In the genomic region with DNA sequence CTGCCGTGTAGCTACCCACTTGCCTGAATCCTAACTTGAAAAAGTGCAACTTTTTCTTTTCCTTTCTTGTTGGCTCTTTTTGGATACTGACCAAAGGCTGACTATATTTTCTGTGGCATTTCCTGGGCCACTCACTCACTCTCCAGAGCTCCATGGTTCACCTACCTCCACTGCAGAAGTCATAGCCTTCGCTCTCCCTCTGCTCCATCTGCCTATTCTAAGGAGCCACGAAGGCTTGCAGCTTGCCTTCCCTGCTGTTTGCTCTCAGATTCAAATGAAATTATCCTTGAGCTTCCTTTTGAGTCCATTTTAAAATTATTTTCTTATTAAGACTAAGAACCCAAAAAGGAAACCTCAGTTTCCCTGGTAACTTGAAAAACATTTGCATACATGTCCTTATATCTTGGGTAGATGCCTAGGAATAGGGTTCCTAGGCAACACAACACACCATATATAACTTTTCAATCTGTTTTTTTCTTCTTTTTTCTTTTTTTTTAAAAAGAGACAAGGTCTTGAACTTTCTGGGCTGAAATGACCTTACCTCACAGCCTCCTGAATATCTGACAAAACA, we compare ENCODE assay signal across 32 mouse cellular contexts. TPM values are rescaled to one million over a fixed set of nuclear protein-coding genes. Genes with fewer than 3 reads are reported as not detected.
DNase-seq lines count a peak whose midpoint lies in the region; ATAC-seq and TF ChIP-seq lines count a peak whose summit lies in the region.
"Had no signal": no experiment of that assay in that cellular context is flagged by ENCODE, and none has a peak within 500 bp of the region (broad histone marks: within the 10 kb centered on the region; RNA-seq: fewer than 3 reads in every experiment).

No protein-coding gene starts in this region.

- no peak for DNase-seq in forebrain, postnatal 0 days
- no peak for DNase-seq in forebrain, embryonic 14.5 days (ENCODE audit: low spot score)
- no peak for DNase-seq in heart, adult 9 months (ENCODE audit: low spot score in 2 of 2)
- DNase-seq in left cerebral cortex, adult 2 months (ENCODE audit: extremely low spot score in 1 of 2, low spot score in 2 of 2): no peak
- DNase-seq in left cerebral cortex, adult 18-20 months (ENCODE audit: low spot score in 2 of 2): no peak
- DNase-seq in telencephalon, adult 2 months (ENCODE audit: low read depth, low spot score): peak; percentile 65
- DNase-seq in gastrocnemius, adult 2 months: no peak
- DNase-seq: adrenal gland, adult 8-10 months; adrenal gland, postnatal 25 days; cerebellum, adult 18-20 months; cerebellum, adult 9-10 months; cerebellum, postnatal 14 days; gastrocnemius, postnatal 10 days; gastrocnemius, postnatal 36 days; heart, postnatal 10 days; heart, postnatal 36 days; kidney, adult 18-20 months had no signal

- 84% methylated on average over 3 of the region's 3 CpGs for WGBS in forebrain, postnatal 0 days
- WGBS in forebrain, embryonic 14.5 days: 90% methylated on average over 3 of the region's 3 CpGs
- 88% methylated on average over 3 of the region's 3 CpGs for WGBS in heart, embryonic 13.5 days

- no peak overlapping the region for H3K4me3 ChIP-seq in forebrain, postnatal 0 days (ENCODE audit: low read depth, low read length)
- H3K4me3 ChIP-seq in forebrain, embryonic 14.5 days (ENCODE audit: low read depth, low read length): no peak overlapping the region
- no peak overlapping the region for H3K4me3 ChIP-seq in heart, embryonic 13.5 days
- H3K4me3 ChIP-seq in left cerebral cortex, adult 2 months: no peak overlapping the region
- no peak overlapping the region for H3K4me3 ChIP-seq in gastrocnemius, adult 2 months
- H3K4me3 ChIP-seq: embryonic facial prominence, embryonic 12.5 days; embryonic facial prominence, embryonic 15.5 days; forebrain, embryonic 15.5 days; heart, embryonic 12.5 days; hindbrain, embryonic 10.5 days; hindbrain, embryonic 13.5 days had no signal

- H3K4me1 ChIP-seq in forebrain, postnatal 0 days (ENCODE audit: insufficient read depth): no peaks in the 10 kb centered on the region
- no peaks in the 10 kb centered on the region for H3K4me1 ChIP-seq in forebrain, embryonic 14.5 days (ENCODE audit: control insufficient read depth, insufficient read depth, low read length)
- H3K4me1 ChIP-seq in heart, embryonic 13.5 days: peaks cover 19% of the 10 kb centered on the region
- H3K4me1 ChIP-seq: embryonic facial prominence, embryonic 15.5 days; forebrain, embryonic 15.5 days; hindbrain, embryonic 13.5 days had no signal

- H3K27ac ChIP-seq in forebrain, postnatal 0 days (ENCODE audit: low read depth, low read length): no peak overlapping the region; the same call in 1 of the 2 replicates
- H3K27ac ChIP-seq in forebrain, embryonic 14.5 days (ENCODE audit: low read depth, low read length): no peak overlapping the region
- H3K27ac ChIP-seq in heart, embryonic 13.5 days (replicated peaks): 0 out of 2 replicates have a peak overlapping the region, but pooled peaks have one; percentile 63
- peak overlapping the region; percentile 70 for H3K27ac ChIP-seq in left cerebral cortex, adult 2 months
- no peak overlapping the region for H3K27ac ChIP-seq in gastrocnemius, adult 2 months
- H3K27ac ChIP-seq: embryonic facial prominence, embryonic 12.5 days; embryonic facial prominence, embryonic 15.5 days; forebrain, embryonic 15.5 days; hindbrain, embryonic 10.5 days; hindbrain, embryonic 13.5 days had no signal

- no peaks in the 10 kb centered on the region for H3K27me3 ChIP-seq in forebrain, postnatal 0 days (ENCODE audit: insufficient read depth, low read length)
- H3K27me3 ChIP-seq in forebrain, embryonic 14.5 days (replicated peaks; ENCODE audit: control insufficient read depth, insufficient read depth, low read length): no peaks in the 10 kb centered on the region
- no peaks in the 10 kb centered on the region for H3K27me3 ChIP-seq in heart, embryonic 13.5 days (replicated peaks)
- H3K27me3 ChIP-seq: embryonic facial prominence, embryonic 12.5 days; embryonic facial prominence, embryonic 15.5 days; forebrain, embryonic 15.5 days; heart, embryonic 12.5 days; hindbrain, embryonic 13.5 days had no signal

- intact Hi-C loops in left cerebral cortex, adult 2 months (cut with DNase I): no loop called here
- intact Hi-C loops in gastrocnemius, adult 2 months (cut with DNase I): no loop called here

- no peak overlapping the region for H3K4me2 ChIP-seq in forebrain, postnatal 0 days (ENCODE audit: low read depth)
- H3K4me2 ChIP-seq in forebrain, embryonic 14.5 days (ENCODE audit: low read length): no peak overlapping the region
- H3K4me2 ChIP-seq in heart, embryonic 13.5 days: no peak overlapping the region
- H3K4me2 ChIP-seq: embryonic facial prominence, embryonic 12.5 days; embryonic facial prominence, embryonic 15.5 days; forebrain, embryonic 15.5 days; heart, embryonic 12.5 days; hindbrain, embryonic 13.5 days had no signal

- H3K36me3 ChIP-seq in forebrain, postnatal 0 days (ENCODE audit: insufficient read depth): no peaks in the 10 kb centered on the region
- H3K36me3 ChIP-seq in forebrain, embryonic 14.5 days (ENCODE audit: control insufficient read depth, insufficient read depth, low read length): no peaks in the 10 kb centered on the region
- no peaks in the 10 kb centered on the region for H3K36me3 ChIP-seq in heart, embryonic 13.5 days
- H3K36me3 ChIP-seq: embryonic facial prominence, embryonic 12.5 days; embryonic facial prominence, embryonic 15.5 days; forebrain, embryonic 15.5 days; heart, embryonic 12.5 days; hindbrain, embryonic 10.5 days; hindbrain, embryonic 13.5 days had no signal

- no peak for TF ChIP-seq CTCF in forebrain, postnatal 0 days (IDR thresholded peaks at IDR 0.05; ENCODE audit: low read depth)
- no peak for TF ChIP-seq CTCF in left cerebral cortex, adult 2 months (IDR thresholded peaks at IDR 0.05)
- no peak for TF ChIP-seq CTCF in gastrocnemius, adult 2 months (IDR thresholded peaks at IDR 0.05)

- ATAC-seq in forebrain, postnatal 0 days: peak; percentile 53; the same call in 1 of the 2 replicates
- no peak for ATAC-seq in forebrain, embryonic 14.5 days
- no peak for ATAC-seq in heart, embryonic 13.5 days (ENCODE audit: extremely low read depth, insufficient number of reproducible peaks, low FRiP score, low TSS enrichment)
- ATAC-seq: activated CD4-positive, CD25-positive, alpha-beta regulatory T cell, adult 4 months; hindbrain, embryonic 16.5 days; inflammation-experienced regulatory T-cells, adult 6 months; intestine, embryonic 16.5 days had no signal

- no peak overlapping the region for H3K9ac ChIP-seq in forebrain, postnatal 0 days
- no peak overlapping the region for H3K9ac ChIP-seq in forebrain, embryonic 14.5 days (ENCODE audit: low read length)
- no peak overlapping the region for H3K9ac ChIP-seq in heart, embryonic 13.5 days
- H3K9ac ChIP-seq: embryonic facial prominence, embryonic 12.5 days; embryonic facial prominence, embryonic 15.5 days; forebrain, embryonic 15.5 days; heart, embryonic 12.5 days; hindbrain, embryonic 13.5 days had no signal

- no peaks in the 10 kb centered on the region for H3K9me3 ChIP-seq in forebrain, postnatal 0 days (ENCODE audit: low read length)
- H3K9me3 ChIP-seq in forebrain, embryonic 14.5 days (replicated peaks; ENCODE audit: control insufficient read depth, low read length): no peaks in the 10 kb centered on the region
- no peaks in the 10 kb centered on the region for H3K9me3 ChIP-seq in heart, embryonic 13.5 days
- H3K9me3 ChIP-seq: embryonic facial prominence, embryonic 12.5 days; embryonic facial prominence, embryonic 15.5 days; forebrain, embryonic 15.5 days; heart, embryonic 12.5 days; hindbrain, embryonic 10.5 days; hindbrain, embryonic 13.5 days had no signal

RNA-seq across cellular contexts. Expression of a gene that starts 28.0 kb away (rescaled TPM):
- 270 and 331 TPM in 2 replicates for total RNA-seq in forebrain, postnatal 0 days (2014; rRNA removed)
- polyA plus RNA-seq in forebrain, postnatal 0 days (2015; fragmentation: Nextera tagmentation; extraction: Ambion mirVana): 166 and 169 TPM in 2 replicates
- polyA plus RNA-seq in forebrain, embryonic 14.5 days (2014; fragmentation: Nextera tagmentation; extraction: Ambion mirVana): 81.3 and 88.9 TPM in 2 replicates
- 30.3 and 31.7 TPM in 2 replicates for polyA plus RNA-seq in heart, embryonic 13.5 days (2015; fragmentation: Nextera tagmentation; extraction: Ambion mirVana)
- 100 to 1,000 TPM; 123 to 130 TPM for total RNA-seq in left cerebral cortex, adult 2 months (2021)
- 100 to 1,000 TPM; 127 to 129 TPM for total RNA-seq in left cerebral cortex, adult 18-20 months (2021)
- 1 to 10 TPM; 3.2 to 5.6 TPM for total RNA-seq in gastrocnemius, adult 2 months (2021)

RNA-seq across cellular contexts. Expression of a gene that starts 53.2 kb away (rescaled TPM):
- not detected in 2 replicates for total RNA-seq in forebrain, postnatal 0 days (2014; rRNA removed)
- not detected in 2 replicates for polyA plus RNA-seq in forebrain, postnatal 0 days (2015; fragmentation: Nextera tagmentation; extraction: Ambion mirVana)
- not detected in 2 replicates for polyA plus RNA-seq in forebrain, embryonic 14.5 days (2014; fragmentation: Nextera tagmentation; extraction: Ambion mirVana)
- polyA plus RNA-seq in heart, embryonic 13.5 days (2015; fragmentation: Nextera tagmentation; extraction: Ambion mirVana): not detected in 2 replicates
- total RNA-seq in left cerebral cortex, adult 2 months (2021): not detected
- not detected for total RNA-seq in left cerebral cortex, adult 18-20 months (2021)
- not detected for total RNA-seq in gastrocnemius, adult 2 months (2021)
- total RNA-seq: adrenal gland, adult 8-10 months; adrenal gland, postnatal 25 days; ES-E14; gastrocnemius, postnatal 10 days; gastrocnemius, postnatal 36 days; granulocyte monocyte progenitor cell, adult 5-6 weeks; heart, postnatal 10 days; heart, postnatal 36 days had no signal
- polyA plus RNA-seq: activated CD4-positive, CD25-positive, alpha-beta regulatory T cell, adult 4 months; embryonic facial prominence, embryonic 12.5 days; embryonic facial prominence, embryonic 15.5 days; forebrain, embryonic 11.5 days; forebrain, embryonic 15.5 days; frontal cortex, adult 2 months; heart, embryonic 12.5 days; hindbrain, embryonic 10.5 days; hindbrain, embryonic 13.5 days; hindbrain, embryonic 16.5 days; inflammation-experienced regulatory T-cells, adult 6 months; intestine, embryonic 16.5 days had no signal

Comparison
In these comparisons a context has a peak if more than half of its experiments do, and no peak if none do; other contexts are left out.
1. H3K27ac ChIP-seq: peak in heart, embryonic 13.5 days (single experiment) and left cerebral cortex, adult 2 months (single experiment); none in forebrain, postnatal 0 days (single experiment), forebrain, embryonic 14.5 days (single experiment) and gastrocnemius, adult 2 months (single experiment).
2. RNA of a gene that starts 28.0 kb away (total RNA-seq): 270 to 331 TPM in forebrain, postnatal 0 days, 123 to 130 TPM in left cerebral cortex, adult 2 months and 127 to 129 TPM in left cerebral cortex, adult 18-20 months; 3.2 to 5.6 TPM in gastrocnemius, adult 2 months; every median in the first group is over 10 times any median in the second.